Mouse (Mus musculus) heart, postnatal 0 days (tissue): ENCODE measurements around the gene 2900026A02Rik.

Experiments used
- CTCF ChIP-seq: IDR thresholded peaks from 2 replicates; pipeline ENCODE4 v1.5.1; 2016; ENCODE audit warnings: antibody characterized with exemption, control low read depth, low read depth
- EP300 ChIP-seq: IDR thresholded peaks from 2 replicates; pipeline ENCODE4 v1.6.1; 2016; ENCODE audit warnings: antibody characterized with exemption, low read depth

GRCm38 (mm10) chr5:113195907-113196306 is 25.1 kb downstream of the 2900026A02Rik start:
- TF ChIP-seq CTCF (no peak), EP300 (no peak)
